Mouse (Mus musculus) spleen, adult 12 weeks (tissue): ENCODE data around the gene Prkcb.

ENCODE experiments used
- DNase-seq: peaks from one replicate; pipeline ENCODE4 v3.0.0; 2022; ENCODE audit warnings: low spot score

Prkcb gene

DNA sequence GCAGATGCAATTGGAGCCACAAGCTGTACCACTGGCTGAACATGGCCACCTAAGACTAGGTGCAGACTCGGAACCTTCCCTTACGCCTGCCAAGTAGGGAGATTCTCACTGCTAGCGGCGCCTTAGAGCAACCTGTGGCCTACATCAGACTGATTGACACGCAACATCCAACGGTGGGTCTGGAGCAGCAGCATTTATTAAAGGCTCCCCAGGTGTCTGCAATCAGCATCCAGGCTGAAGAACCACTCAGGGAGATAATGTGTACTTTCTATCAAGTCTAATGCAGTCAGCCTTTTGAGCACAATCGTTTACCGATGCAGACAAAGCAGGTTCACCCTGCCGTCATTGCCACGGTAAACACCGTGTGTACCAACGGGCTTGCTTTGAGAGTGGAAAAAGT is 81.9 kb downstream of the Prkcb start:
- no peak for DNase-seq

DNA sequence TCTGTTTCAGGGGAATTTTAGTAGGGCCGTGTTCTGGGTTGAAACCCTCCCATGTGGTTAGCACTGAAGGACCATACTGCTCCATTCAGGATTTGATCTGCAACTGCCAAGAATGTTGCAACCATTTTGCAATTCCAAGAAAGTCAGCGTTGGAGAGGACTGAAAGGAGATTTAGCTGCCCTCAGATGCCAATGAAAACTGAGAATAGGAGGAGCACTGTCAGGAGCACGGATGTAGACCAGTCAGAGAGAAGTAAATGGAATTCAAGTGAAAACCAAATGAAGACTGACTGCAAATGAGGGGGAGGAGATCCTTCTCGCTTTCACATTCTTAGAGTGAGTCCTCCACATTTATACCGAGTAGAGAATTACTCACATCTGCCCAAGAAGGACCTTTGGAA is 83.4 kb downstream of the Prkcb start:
- no peak for DNase-seq

DNA sequence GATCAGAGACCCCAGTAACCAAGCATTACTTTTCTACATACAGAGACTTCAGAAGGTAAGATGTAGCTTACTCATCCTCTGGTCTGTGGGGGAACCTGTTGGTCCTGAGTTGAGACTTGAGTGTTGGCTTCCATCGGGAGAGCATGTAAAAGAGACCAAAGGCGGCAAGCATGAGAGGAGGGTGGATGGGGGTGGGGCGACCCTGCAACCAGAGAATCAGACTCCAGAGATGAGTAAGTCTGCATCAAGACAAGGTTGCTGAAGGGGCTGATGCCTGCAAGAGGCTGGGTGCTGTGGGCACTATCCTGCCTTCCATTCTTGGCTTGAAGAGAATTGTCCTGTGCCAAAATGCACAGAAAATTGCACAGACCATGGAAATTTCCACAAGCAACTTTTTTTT is 83.8 kb downstream of the Prkcb start:
- DNase-seq = no peak

DNA sequence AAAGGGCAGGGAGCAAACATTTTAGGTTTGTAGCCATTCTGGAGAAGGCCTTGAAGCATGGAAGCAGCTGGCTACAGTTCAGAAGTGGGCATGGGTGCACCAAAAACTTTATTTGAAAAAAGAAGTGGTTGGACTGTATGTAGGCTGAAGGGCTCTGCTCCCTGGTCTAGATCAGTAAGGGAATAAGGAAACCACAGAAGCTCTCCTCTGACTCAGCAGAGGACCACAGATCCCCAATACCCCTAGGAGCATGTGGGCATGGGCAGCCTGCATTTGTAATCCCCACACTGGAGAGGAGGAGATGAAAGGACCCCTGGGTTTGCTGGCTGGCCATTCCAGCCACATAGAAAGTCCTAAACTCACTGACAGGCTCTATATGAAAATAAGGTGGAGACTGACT is 88.3 kb downstream of the Prkcb start:
- no peak for DNase-seq

DNA sequence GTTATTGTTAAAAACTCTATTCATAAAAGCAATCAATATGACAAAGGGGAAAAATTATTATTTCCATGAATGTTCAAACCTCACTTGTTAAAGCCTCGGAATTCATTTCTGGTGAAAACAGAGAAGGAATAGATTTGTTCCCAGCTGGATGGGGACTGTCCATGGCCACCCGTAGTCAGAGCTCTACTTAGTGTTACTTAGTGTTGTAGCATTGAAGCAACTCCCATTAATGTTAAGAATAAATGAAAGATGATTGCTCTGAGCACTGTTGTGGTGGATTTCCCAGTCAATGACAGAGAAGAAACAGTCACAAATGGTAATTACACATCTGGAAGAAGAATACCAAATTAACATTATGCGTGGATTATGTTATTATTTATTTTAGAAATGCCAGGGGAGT is 89.4 kb downstream of the Prkcb start:
- DNase-seq = no peak

DNA sequence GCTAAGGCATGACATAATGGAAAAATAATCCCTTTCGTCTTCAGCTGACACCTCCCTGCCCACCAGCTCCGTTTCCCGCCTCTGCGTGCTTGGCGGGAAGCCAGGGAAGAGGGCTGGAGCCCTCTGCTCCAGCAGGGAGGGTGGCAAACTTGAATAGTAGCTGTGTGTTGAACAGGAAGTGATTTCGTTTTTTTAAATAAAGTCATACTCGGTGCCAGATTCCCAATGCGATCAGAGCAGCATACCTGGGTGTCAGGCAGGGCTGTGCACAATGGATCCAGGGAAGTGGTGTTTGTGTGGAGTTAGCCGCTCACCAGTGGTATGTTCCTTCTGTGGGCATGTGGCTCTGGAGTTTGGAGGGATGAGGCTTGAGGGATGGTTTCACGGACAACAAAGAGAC is 89.9 kb downstream of the Prkcb start:
- DNase-seq = no peak

DNA sequence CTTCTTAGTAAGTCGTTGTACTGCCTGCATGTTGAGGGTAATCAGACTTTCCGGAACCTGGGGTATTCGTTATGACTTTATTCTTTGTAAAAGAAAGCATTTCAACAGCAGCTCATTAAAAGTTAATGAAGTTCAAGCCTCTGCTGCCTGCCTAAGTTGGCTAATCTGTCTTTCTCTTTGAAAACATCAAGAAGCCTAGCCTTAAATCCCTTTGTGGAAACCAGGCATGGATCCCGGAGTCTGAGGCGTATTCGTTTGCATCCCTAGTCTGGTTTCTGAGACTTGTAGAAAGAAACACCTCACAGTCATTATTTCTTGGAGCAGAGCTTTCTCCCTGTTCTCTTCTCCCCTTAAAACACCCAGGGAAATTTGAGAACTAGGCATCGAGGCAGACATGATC is 90.7 kb downstream of the Prkcb start:
- DNase-seq = no peak

DNA sequence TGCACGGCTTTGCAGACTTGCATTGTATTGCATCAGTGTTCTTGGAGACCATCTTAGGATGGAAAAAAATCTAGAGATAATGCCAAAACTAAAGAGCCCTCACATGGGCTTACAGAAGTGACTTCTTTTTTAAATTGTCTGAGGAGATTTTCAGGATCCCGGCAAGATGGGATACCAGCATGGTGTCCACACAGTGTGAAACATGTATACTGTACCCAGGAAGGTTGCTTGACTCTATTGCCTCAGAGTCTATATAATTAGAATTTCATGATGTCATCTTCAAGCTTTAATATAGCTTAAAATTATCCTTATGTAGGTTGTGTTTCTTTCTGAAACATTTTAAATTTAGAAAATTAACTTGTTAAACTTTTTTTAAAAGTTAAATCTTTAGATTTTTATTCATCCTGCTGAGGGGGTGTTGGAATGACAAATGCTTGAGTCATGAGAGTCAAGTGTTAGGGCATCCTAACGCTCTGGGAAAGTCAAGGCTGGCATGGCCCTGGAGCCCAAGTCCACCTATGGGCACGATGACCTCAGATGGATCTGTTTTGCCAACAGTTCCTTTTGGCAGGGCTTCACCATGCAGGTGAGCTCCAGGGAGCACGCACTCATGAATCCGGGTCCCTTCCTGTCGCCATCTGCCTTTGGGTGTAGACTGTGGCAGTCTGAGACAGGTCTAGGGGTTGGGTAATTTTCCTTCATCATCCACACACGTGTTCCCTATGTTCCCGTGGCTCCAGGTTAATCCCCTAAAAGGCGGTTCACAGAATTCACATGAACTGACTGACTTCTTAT is 92.0 kb downstream of the Prkcb start:
- no peak for DNase-seq

DNA sequence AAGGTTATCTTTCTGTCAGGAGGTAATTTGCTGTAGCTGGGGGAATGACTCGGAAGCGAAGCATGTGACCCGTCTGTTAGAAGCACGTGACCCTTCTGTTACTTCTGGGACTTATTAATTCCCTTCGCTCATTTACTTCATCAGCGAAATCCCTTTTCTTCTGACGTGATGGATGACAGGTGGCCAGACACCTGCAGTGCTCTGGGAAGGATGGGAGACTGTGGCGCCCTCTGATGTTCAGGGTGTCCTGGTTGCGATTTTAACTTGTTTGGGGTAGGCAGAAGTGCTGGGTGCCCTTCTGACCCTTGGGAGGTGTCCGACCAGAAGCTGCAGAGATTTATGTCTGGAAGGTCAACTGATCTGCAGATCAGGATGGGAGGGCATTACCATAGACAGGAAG is 93.0 kb downstream of the Prkcb start:
- no peak for DNase-seq

DNA sequence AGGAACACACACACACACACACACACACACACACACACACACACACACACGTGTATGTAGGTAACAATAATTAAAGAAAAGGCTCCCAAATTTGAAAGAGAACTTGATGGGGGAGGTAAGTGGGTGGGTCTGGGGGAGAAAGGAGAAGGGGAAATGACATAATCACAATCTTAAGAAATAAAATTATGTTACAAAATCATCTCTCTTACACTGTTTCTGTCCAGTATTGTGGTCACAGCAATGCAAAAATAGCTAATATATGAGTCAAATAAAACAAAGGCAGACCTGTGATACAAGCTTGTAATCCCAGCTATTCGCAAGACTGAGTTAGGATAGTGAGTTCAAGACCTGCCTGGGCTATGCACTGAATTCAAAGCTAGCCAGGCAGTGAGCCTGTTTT is 94.7 kb downstream of the Prkcb start:
- no peak for DNase-seq

DNA sequence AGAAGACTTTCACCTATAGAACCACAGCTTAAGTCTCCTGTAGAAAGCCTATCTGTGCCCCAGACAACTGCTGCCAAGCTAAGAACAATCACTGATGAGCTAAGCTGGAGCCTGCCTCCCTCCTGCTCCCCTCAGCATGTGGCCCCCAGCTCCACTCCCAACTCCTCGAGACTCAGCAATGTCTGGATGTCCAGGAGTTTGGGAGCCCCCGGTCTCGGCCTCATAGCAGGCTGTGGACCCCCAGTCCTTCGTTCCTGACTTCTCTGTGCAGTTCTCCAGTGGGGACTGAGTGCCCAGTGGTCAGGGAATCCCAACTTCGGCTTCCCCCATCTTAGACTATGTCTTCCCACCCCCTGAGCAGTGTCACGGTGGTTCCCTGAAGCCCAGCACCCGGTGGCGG is 96.3 kb downstream of the Prkcb start:
- DNase-seq = no peak

DNA sequence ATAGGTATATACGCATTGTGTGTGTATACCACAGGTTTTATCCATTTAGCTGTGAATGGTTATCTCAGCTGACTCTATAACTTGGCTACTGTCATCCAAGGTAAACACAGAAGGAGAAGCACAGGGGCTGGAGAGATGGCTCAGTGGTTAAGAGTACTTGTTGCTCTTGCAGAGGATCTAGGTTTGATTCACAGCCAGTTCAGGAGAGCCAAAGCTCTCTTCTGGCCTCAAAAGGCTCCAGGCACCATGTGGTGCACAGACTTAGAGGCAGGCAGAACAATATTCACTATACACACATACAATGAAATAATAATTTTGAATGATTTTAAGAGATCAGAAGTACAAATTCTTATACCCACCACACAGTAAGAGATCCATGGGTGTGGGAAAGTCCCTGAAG is 98.0 kb downstream of the Prkcb start:
- DNase-seq = no peak

DNA sequence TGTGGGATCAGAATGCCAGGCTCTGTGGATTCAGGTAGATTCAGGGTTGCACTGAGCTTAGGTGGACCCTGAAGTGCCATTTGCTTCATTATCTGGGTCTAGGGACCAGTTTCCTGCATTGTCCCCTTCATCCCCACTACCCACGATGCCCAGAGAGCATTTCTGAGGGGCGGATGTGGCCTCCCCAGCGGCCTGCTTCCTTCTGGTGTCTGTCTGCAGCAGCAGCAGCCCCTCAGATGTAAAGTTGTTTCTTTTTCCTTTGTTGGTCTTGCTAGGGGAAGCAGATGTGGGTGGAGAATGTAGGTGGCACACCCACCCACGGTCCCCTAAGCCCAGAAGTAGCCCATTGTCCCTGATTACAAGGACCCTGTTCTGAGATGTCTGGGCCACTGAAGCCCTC is 99.3 kb downstream of the Prkcb start:
- DNase-seq = no peak

DNA sequence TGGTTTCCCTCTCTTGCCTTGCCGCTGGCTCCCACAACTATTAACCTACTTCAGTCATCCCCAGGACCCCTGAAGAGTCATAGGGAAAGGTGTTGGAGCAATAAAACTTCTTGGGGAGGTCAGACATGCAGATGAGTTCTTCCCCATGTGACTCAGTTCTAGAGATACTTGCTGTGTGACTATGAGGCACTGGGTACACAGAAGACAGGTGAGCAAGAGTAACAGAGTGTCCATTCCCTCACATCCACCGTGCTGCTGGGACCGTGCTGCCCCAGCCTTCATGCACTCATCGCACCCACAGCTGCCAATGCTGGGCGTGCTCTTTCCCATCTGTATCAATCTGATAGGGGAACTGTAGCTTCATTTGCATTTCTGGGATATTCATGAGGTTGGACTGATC is 100.3 kb downstream of the Prkcb start:
- no peak for DNase-seq

DNA sequence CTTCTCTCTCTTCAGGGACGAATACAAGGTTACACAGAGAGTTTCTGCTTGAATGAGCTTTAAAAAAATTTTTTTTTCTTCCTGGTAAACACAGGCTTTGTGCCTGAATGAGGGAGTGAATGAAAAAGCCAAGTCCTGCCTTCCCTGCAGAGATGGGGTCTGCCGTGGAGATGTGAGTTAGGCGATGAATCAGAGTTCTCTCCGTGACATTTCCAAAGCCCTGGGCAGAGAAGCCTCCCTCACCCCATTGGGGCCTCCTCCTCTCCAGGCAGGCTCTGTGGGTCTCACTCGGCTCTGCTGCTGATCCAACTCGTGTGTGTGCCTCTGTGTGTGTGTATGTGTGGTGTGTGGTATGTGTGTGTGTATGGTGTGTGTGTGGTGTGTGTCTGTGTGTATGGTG is 101.1 kb downstream of the Prkcb start:
- no peak for DNase-seq

DNA sequence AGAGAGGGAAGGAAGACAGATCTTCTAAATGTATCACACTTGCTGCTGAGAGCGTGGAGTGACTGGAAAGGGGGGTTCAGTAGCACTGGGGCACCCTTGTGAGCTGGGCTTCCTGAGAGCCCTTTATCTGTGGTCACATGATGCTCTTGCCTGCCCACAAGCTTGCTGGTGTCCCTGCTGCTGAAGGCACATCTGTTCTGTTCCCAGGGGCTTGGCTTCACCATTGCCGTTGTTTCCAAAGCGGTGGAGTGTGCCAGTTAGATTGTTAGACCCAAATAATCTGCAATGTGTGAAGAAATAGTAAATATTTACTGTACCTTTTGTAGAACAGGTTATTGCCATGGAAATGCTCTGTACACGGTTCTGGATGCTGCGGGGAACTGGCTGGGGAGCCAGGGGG is 101.6 kb downstream of the Prkcb start:
- DNase-seq = no peak

DNA sequence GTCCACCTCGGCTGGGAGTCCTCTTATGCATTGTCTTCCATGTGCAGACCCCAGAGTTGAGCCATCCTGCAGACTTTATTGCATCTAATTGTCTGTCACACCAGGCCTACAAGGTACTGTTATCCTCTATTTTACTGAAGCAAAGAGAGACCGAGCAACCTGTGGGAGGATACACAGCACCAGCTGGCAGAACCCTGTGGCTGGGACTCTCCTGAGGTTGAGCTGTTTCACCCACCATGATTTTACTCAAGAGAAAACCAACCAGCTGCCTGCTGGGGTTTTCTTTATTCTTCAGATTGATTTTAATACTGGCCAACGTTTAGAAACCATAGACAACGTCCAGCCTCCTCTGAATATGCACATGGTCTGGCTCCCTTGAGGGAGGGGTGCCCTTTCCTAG is 102.1 kb downstream of the Prkcb start:
- DNase-seq = no peak

DNA sequence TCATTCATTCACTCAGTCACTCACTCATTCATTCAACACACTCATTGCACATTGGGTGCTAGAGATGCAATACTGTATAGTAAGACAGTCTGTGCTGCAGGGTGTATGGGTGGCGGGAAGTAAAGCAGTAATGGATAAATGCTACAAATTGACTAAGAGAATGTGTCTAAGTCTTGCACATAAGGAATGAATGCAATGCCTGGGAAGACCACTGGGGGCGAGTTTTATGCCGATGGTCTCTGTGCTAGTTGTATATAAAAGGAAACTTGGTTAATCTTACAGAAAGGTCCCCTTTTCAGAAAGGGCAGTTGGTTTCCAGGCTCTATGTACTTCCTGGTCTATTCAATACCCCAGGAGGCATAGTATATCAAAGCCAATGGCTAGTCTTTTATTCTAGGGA is 102.8 kb downstream of the Prkcb start:
- DNase-seq = no peak

DNA sequence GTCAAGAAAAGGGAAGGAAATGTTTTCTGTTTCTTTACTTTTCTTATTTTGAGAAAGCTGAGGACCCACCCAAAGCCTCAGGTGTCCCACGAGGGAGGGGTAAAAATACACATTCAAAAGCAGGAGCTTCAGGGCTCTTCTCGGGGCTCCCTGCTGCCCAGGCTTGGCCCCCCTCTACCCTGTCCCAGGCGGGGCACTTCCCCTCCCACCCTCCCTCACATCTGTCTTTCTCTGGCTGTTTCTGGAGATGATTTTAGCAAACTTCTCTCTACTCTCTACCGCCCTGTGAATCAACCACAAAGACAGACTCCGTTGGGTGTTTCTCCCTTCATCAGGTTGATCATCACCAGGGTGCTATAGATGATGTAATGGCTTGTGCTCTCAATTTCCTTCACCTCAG is 105.4 kb downstream of the Prkcb start:
- DNase-seq = no peak

DNA sequence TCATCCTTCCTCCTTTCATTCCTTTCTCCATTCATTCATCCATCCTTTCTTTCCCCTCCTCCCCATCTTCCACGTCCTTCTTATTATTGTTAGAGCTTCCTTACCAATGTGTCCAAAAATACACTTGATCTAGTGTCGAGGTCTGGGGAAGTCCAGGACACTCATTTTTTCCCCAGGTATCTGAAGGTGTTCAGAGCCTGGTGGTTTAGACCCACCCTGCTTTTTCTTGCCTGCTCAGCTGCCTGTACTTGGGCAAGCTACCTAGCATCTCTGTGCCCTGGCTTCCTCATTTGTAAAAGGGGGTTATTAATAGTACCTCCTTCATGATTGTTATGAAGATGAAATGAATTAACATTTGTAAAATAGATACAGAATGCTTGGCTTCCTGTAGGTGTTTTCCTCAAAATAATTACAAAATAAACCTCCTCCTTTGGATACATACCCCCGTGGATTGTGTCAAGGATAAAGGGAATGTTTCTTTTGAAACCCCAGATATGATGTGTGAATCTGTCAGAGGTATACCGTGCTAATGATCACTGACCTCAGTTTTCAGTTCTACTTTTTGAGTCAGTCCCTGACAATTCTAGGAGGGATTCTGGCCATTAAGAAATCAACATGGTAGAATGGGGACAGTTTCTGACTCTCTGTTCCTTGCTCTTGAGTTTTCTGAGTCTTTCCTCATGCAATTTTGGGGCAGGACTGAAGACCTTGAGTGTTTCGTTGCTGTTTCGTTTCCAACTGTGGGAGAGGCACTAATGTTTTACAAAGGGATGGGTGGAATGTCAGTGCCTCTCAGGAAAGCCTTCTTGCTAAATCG is 106.8 kb downstream of the Prkcb start:
- DNase-seq = no peak

DNA sequence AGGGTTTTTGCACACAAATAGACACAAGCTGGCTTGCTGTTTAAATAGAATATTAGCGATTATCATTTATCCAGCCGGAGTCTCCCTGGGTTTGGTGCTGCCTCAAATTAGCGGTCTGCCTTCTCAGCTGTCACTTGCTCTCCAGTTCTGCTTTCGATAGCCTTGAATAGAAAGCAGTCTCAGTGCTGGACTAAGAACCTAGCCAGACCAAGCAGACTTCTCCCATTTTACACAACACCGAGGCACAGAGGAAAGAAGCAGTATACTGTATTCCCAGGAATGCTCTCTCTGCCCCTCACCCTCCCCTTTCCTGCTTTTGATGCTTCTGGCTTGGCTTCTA is 107.4 kb downstream of the Prkcb start:
- no peak for DNase-seq

DNA sequence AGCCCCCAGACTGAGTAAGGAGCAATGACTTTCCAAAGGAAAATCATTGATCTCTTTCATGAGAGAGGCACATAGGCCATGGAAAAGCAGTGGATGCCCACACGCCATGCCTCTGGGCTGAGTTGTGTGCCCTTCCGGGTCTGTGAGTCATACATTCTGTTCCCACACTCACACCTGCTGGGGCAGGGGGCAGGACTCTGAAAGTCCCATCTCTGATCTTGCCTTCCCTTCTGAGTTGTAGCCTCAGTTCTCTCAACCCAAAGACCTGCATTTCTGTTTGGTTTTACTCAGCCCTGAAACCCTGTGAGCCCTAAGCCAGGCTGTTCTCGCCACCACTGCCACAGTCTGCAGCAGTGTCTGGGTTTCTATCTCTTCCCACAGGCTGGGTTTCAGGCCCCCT is 109.1 kb downstream of the Prkcb start:
- no peak for DNase-seq

DNA sequence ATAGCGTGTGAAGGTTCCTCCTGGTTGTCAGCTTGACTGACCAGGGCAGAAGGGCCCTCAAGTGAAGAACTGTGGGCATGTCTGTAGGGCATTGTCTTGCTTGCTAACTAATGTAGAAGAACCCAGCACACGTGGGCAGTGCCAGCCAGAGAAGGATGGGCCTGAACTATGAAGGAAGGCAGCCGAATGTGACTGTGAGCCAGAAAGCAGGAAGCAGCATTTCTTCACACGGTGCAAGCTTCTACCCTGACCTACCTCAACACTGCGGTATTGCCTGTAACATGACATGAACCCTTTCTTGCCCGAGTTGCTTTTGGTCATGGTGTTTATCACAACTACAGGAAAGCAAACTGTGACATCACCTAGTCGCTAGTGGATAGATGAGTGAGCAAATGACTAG is 113.5 kb downstream of the Prkcb start:
- DNase-seq = no peak

DNA sequence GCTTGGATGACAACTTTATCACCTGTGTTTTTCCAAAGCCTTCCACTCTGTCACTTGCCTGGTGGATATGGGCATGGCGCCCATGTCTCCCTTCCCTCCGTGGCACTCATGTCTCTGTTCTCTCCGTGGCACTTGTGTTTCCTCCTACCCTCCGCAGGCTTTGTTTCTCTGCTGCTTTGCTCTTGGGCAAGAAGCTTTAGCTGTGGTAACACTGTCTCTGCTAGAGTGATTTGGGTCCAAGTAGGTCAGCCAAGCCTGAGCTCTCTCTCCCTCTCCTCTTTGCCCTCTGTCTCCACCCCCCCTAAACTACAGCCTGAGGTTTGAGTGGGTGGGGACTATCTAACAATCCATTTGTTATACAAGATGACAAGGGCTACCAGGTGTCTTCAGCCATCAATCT is 114.8 kb downstream of the Prkcb start:
- no peak for DNase-seq
